Mouse (Mus musculus) liver (tissue): ENCODE results near the gene Ccdc86.
A peak's percentile ranks its signal among the peaks of the same experiment; 100 is the strongest.

ENCODE experiments used
- DNase-seq: peaks from one replicate; pipeline ENCODE4 v3.0.0-alpha.2; 2020; ENCODE audit warnings: mixed read lengths

Ccdc86 gene

GRCm38 (mm10) chr19:10949112-10949511 is at the start of gene Ccdc86:
Gene Ccdc86, minus strand, starts transcription at chr19:10949266.
- peak; percentile 96 for DNase-seq

GRCm38 (mm10) chr19:10993150-10993549 is 44.1 kb upstream of the Ccdc86 start, which contains the start of gene Ms4a15:
Gene Ms4a15, minus strand, starts transcription at chr19:10993250.
- no peak for DNase-seq

- DNase-seq: no peak
These were observed 42.8 kb upstream of the Ccdc86 start for GRCm38 (mm10) chr19:10991911-10992310.

DNA sequence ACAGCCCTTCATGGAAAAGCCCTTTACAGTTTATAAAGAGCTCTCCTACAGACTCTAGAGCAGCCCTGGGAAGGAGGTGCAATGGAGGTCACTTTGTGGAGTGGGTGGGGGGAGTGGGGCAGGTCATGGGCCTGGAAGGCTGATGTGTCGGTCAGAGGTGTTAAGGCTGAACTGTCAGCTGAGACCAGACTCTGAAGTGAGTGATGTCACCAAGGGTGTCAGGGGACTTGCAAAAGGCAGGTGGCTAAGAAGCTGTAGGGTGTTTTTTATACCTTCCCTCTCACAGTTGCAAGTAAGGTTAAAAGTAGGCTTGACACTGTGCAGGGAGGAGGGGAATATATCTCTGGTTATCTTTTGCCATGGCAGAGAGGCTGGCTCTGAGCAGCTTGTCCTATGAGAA is 41.7 kb upstream of the Ccdc86 start:
- DNase-seq: no peak

GRCm38 (mm10) chr19:10988563-10988962 is 39.5 kb upstream of the Ccdc86 start:
- DNase-seq: no peak

- DNase-seq: no peak
These were observed 36.8 kb upstream of the Ccdc86 start for GRCm38 (mm10) chr19:10985889-10986288.

- no peak for DNase-seq
These were observed 35.5 kb upstream of the Ccdc86 start for GRCm38 (mm10) chr19:10984551-10984950.

DNA sequence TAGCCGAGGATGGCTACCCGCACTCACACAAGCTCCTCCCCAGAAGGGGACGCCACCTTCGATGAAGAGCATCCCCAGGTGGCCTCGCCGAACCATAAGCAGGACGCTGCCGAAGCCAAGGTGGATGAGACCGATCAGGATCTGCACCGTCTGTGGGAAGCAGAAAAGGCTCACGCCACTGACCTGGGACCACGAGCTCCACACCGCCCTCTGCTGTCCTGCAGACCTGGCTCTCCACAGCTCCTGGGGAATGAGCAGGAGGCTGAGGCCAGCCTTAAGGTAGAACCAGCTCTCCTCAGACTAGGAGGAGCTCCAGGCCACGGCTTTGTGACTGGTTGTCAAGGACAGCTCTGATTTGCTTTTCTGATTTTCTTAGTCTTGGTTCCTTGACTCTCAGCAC is 34.1 kb upstream of the Ccdc86 start:
- peak; percentile 37 for DNase-seq

DNA sequence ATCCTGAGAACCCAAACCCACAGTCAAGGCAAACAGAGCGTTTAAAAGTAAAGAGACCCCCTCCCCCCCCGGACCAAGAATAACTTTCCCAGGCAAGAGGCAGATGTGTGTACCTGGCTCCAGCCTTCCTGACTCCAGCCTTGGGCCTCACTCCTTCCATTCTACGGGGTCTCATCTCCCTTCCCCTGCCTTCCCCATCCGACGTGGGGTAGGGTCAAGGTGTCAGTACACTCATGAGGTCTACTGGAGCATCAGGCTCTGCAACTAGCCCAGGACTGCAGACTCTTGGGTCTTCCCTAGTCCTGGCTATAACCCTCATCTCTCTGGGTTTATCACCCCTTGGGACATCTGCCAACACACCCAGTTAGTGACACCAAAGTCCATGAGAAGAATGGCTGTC is 31.1 kb upstream of the Ccdc86 start:
- DNase-seq: no peak

GRCm38 (mm10) chr19:10979184-10980168 is 30.4 kb upstream of the Ccdc86 start:
- DNase-seq: peak; percentile 79

- no peak for DNase-seq
These were observed 27.3 kb upstream of the Ccdc86 start for GRCm38 (mm10) chr19:10976318-10976717.

GRCm38 (mm10) chr19:10975187-10975586 is 26.1 kb upstream of the Ccdc86 start:
- DNase-seq: no peak

- DNase-seq: no peak
These were observed 25.3 kb upstream of the Ccdc86 start, which contains the start of gene Ms4a10 for GRCm38 (mm10) chr19:10974238-10974865. Gene Ms4a10, minus strand, starts transcription at chr19:10974670.

DNA sequence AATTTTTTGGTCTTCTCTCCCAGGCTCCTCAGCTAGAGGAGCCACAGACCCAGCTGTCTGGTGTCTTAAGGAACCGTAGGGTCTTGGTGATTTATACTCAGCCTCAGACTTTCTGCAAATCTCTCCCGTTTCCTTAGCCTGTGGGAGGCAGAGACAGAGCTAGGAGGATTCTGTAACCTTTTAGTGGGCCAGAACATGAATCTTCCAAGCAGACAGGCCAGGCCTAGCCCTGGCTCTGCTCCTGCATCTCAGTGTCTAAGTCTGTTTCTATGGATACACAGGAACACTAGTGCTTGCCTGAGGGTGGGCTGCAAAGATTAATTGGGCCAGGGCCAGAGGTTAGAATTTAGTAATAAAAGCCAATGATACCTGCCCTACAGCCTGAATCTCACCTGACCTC is 24.1 kb upstream of the Ccdc86 start:
- no peak for DNase-seq

DNA sequence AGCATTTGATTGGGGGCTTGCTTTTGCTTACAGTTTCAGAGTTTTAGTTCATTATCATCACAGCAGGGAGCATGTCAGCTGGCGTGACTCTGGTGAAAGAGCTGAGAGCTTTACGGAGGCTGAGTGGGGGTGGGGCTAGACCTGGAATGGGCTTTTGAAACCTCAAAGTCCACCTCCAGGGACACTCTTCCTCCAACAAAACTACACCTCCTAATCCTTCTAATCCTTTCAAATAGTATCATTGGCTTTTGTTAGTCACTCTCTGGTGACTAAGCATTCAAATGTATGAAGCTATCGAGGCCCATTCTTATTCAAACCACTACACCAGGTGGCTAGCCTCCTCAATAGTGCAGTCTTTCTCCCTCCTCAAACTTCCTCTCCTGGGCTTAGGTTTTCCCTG is 23.6 kb upstream of the Ccdc86 start:
- no peak for DNase-seq

GRCm38 (mm10) chr19:10970457-10970856 is 21.4 kb upstream of the Ccdc86 start:
- DNase-seq: no peak

DNA sequence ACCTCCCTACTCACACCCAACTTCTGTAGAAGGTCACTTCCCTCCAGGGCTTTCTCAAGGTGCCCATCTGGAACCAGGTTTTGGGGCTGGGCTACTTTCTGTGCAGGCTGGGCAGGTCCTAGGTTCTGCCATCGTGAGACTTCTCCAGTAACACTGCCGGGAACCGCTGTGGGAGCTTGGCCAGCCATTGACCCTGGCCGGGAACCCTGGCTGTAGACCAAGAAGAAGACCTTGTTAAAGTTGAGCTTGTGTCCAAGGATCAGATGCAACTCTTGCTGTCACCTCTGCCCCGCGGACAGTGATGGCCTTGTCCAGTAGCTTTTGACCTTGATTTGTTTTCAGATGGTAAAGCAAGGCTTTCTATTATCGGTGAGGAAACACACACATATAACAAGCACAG is 19.5 kb upstream of the Ccdc86 start:
- no peak for DNase-seq

DNA sequence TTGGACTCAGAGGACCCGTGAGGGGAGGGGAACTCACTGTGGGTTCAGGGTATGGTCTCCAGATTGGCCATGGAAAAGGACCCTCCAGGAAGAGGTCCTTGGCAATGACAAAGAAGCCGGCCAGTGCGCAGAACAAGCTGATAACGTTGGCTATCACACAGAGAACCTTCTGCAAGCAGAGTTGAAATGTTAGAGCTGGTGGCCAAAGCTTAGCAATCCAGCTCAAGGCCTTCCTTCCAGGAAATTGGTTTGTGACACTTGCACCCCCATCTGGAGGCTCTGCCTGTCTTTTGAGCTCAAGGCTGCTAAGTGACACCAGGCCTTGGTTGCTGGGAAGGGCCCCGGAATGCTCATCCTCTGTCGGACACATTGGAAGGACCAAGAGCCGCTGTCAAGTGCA is 16.7 kb upstream of the Ccdc86 start:
- no peak for DNase-seq

DNA sequence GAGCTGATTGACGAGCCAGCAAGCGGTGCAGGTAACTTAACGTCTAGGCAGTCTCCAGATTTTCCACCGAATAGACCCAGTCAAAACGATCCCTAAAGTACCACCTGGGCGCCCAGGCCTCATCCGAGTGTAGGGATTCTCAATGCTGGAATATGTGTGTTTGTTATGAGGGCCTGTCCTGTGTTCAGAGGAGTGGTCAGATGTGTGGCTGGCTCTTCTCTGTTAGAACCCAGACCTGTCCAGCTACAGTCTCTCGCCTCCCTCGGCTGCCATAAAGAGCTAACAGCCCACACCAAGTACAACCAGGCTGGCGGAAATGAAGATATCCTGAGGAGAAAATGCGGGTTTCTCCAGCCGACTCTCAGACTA is 10.9 kb upstream of the Ccdc86 start:
- no peak for DNase-seq

GRCm38 (mm10) chr19:10959085-10959977 is 10.3 kb upstream of the Ccdc86 start:
- no peak for DNase-seq

- DNase-seq: no peak
These were observed 3.2 kb upstream of the Ccdc86 start for GRCm38 (mm10) chr19:10952021-10952939.

GRCm38 (mm10) chr19:10949558-10949957 is 492 bp upstream of the Ccdc86 start:
- no peak for DNase-seq
